Mouse (Mus musculus): ENCODE results near the gene Kcnq2. TPM values are rescaled to one million over a fixed set of nuclear protein-coding genes. Genes with fewer than 3 reads are reported as not detected.

The Kcnq2 gene
- total and polyA plus RNA-seq, 3 experiments = 0.04 TPM; not detected in 2

GRCm38 (mm10) chr2:181153131-181153530 lies 18.0 kb upstream of the Kcnq2 start:
- dilution Hi-C loops (cut with MboI; ENCODE audit: extremely low pct_ligation_motif_present, extremely low pct_unique_long_range_greater_than_20kb, low sequenced_read_pairs) (no loop called here), in situ Hi-C loops (cut with MboI; ENCODE audit: low pct_ligation_motif_present, low pct_unique_long_range_greater_than_20kb, low sequenced_read_pairs) (no loop called here)
- Histone ChIP-seq H3K4me2 (ENCODE audit: insufficient read depth, low read depth, poor library complexity, severe bottlenecking) (no peak overlapping the region), H3K9me3 (replicated peaks; ENCODE audit: low read length) (no peaks in the 10 kb centered on the region), H3K79me2 (replicated peaks; ENCODE audit: control insufficient read depth, extremely low read depth, insufficient read depth, poor library complexity, severe bottlenecking) (no peaks in the 10 kb centered on the region), H3K27me3 (replicated peaks) (peaks cover 77% of the 10 kb centered on the region), H3K4me3 (replicated peaks in 1 of 3; ENCODE audit: low read depth in 2 of 3, low read length in 2 of 3, poor library complexity in 1 of 3) (no peak overlapping the region), H3K4me1 (ENCODE audit: control insufficient read depth in 1 of 2, insufficient read depth in 2 of 2) (peaks cover 2 to 6% of the 10 kb centered on the region in 2 experiments; a peak in 3 of 4 replicates), H3K27ac (ENCODE audit: insufficient read depth, low read depth) (no peak overlapping the region), H3K36me3 (replicated peaks in 1 of 2; ENCODE audit: control insufficient read depth in 1 of 2, insufficient read depth in 1 of 2, low read length in 1 of 2) (no peaks in the 10 kb centered on the region), H3K9ac (ENCODE audit: insufficient read depth, low read depth) (no peak overlapping the region)
- no peak for DNase-seq (ENCODE audit: extremely low read depth)
- no peak for TF ChIP-seq BHLHE40 (IDR thresholded peaks at IDR 0.05; ENCODE audit: low read depth, low read length)
- no peak for TF ChIP-seq SMC3 (IDR thresholded peaks at IDR 0.05; ENCODE audit: low read depth, low read length)
- TF ChIP-seq USF2 (conservative IDR thresholded peaks at IDR 0.05; ENCODE audit: low read depth, low read length) = no peak
- no peak for TF ChIP-seq USF1 (IDR thresholded peaks at IDR 0.05; ENCODE audit: low read depth, low read length)
- no peak for TF ChIP-seq ELF1 (IDR thresholded peaks at IDR 0.05; ENCODE audit: low read depth, low read length)

- H3K9me3 ChIP-seq (replicated peaks; ENCODE audit: low read length) = no peaks in the 10 kb centered on the region
- H3K4me1 ChIP-seq (ENCODE audit: control insufficient read depth in 1 of 2, insufficient read depth in 2 of 2) = peaks cover 2 to 9% of the 10 kb centered on the region in 2 experiments; a peak in 3 of 4 replicates
- H3K27me3 ChIP-seq (replicated peaks) = peaks cover 79% of the 10 kb centered on the region
- no peak overlapping the region for H3K4me3 ChIP-seq (replicated peaks in 1 of 3; ENCODE audit: low read depth in 2 of 3, low read length in 2 of 3, poor library complexity in 1 of 3)
- DNase-seq (ENCODE audit: extremely low read depth) = no peak
- H3K9ac ChIP-seq (ENCODE audit: insufficient read depth, low read depth) = no peak overlapping the region
- no peaks in the 10 kb centered on the region for H3K36me3 ChIP-seq (replicated peaks in 1 of 2; ENCODE audit: control insufficient read depth in 1 of 2, insufficient read depth in 1 of 2, low read length in 1 of 2)
- no peak overlapping the region for H3K27ac ChIP-seq (ENCODE audit: insufficient read depth, low read depth)
- TF ChIP-seq JUND (conservative IDR thresholded peaks at IDR 0.05; ENCODE audit: low read depth, low read length) (no peak), USF1 (IDR thresholded peaks at IDR 0.05; ENCODE audit: low read depth, low read length) (no peak), SIN3A (IDR thresholded peaks at IDR 0.05; ENCODE audit: low read length) (no peak), GABPA (IDR thresholded peaks at IDR 0.05; ENCODE audit: insufficient replicate concordance, low read depth, low read length) (no peak), KAT2A (IDR thresholded peaks at IDR 0.05; ENCODE audit: insufficient replicate concordance, low read length) (no peak), MYC (IDR thresholded peaks at IDR 0.05; ENCODE audit: low read depth, low read length) (no peak), CTCF (conservative IDR thresholded peaks at IDR 0.05 in 1 of 2, IDR thresholded peaks at IDR 0.05 in 1 of 2; ENCODE audit: low read depth in 2 of 2, low read length in 2 of 2) (no peak), IRF4 (IDR thresholded peaks at IDR 0.05; ENCODE audit: low read depth, low read length) (no peak), MEF2A (IDR thresholded peaks at IDR 0.05; ENCODE audit: borderline replicate concordance, low read depth, low read length) (no peak), SMC3 (IDR thresholded peaks at IDR 0.05; ENCODE audit: low read depth, low read length) (no peak), CHD1 (IDR thresholded peaks at IDR 0.05; ENCODE audit: low read depth, low read length) (no peak), RCOR1 (conservative IDR thresholded peaks at IDR 0.05; ENCODE audit: low read depth, low read length) (no peak), ETS1 (conservative IDR thresholded peaks at IDR 0.05; ENCODE audit: low read depth, low read length) (no peak)
- no peaks in the 10 kb centered on the region for H3K79me2 ChIP-seq (replicated peaks; ENCODE audit: control insufficient read depth, extremely low read depth, insufficient read depth, poor library complexity, severe bottlenecking)
- in situ Hi-C loops (cut with MboI; ENCODE audit: low pct_ligation_motif_present, low pct_unique_long_range_greater_than_20kb, low sequenced_read_pairs) = no loop called here
- no peak overlapping the region for H3K4me2 ChIP-seq (ENCODE audit: insufficient read depth, low read depth, poor library complexity, severe bottlenecking)
- dilution Hi-C loops (cut with MboI; ENCODE audit: extremely low pct_ligation_motif_present, extremely low pct_unique_long_range_greater_than_20kb, low sequenced_read_pairs) = no loop called here
These were observed 17.6 kb upstream of the Kcnq2 start for GRCm38 (mm10) chr2:181152701-181153100.

Measured in CH12.LX (cell line).